Mouse (Mus musculus) right cerebral cortex, postnatal 4 days (tissue): ENCODE data around the gene Ankrd39.
A peak's percentile ranks its signal among the peaks of the same experiment; 100 is the strongest.

Experiments
- DNase-seq: peaks from one replicate; pipeline ENCODE4 v3.0.0-alpha.2; 2022

The Ankrd39 gene

DNA sequence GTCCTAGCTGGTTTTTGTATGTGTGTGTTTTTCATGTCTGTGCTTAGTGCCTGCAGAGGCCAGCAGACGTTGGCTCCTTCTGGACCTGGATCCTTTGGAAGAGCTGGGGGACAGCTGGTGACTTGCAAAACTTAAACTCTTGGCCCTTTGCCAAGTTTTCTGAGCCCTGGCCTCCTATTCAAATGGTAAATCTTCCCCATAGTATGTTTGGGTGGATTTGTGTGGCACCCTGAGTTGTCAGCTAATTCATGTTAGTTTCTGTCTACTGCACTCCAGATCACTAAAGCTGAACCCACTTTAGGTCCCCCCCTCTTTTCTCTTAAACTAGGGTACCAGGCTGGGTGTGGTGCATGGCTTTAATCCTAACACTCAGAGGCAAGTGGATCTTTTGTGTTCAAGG, 18.9 kb downstream of the Ankrd39 start:
- no peak for DNase-seq

DNA sequence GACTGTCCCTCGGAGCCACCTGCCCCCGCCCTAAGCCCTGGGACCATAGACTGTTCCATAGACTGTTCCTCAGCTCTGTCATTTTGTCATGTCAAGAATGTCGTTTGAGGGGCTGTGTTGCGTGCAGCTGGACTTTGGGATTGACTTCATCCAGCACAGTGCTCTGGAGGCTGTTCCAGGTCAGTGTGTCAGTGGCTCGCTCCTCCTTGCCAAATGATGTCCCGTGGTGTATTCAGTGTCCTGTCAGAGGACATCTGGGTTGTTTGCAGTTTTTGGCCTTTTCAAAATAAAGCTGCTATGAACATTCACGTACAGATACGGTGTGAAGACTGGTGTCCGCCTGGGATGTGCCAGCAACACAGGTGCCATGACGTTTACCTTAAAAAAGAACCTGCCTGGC, 20.3 kb downstream of the Ankrd39 start:
- DNase-seq: no peak

DNA sequence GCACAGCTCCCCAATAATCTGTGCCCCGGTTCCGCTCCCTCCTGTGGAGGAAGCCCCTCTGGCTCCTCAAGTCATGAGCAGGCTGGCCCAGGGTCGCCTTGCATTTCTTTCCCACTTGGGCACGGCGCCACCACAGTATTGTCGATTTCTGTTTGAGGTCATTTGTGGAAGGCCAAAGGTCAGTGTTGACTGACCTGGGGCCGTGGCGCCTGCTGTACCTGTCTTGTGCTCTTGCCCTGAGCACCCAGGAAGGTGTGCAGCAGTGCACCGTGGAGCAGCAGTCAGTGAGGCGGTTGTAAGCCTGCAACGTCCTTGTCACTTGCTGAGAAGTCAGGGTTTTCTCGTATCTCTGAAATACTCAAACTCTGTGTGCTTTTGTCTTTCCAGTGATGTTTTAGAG, 21.5 kb downstream of the Ankrd39 start:
- no peak for DNase-seq

DNA sequence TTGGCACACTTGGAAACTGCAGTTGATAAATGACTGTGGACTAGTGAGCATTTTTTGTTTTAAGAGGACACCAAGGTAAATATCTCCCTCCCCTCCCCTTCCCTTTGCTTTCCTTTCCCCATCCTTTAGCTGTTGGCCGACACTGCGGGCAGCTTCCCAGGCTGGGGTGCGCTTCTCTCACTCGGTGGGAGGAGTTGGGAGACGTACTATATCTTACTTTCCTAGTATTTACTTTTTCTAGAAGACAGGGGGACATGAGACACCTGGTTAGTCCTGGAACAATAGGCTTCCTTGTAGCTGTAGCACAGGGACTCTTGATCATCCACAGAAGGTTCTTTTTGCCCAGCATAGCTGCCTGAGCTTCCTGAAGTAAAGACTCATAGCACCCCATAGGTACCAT, 23.2 kb downstream of the Ankrd39 start:
- DNase-seq: no peak

DNA sequence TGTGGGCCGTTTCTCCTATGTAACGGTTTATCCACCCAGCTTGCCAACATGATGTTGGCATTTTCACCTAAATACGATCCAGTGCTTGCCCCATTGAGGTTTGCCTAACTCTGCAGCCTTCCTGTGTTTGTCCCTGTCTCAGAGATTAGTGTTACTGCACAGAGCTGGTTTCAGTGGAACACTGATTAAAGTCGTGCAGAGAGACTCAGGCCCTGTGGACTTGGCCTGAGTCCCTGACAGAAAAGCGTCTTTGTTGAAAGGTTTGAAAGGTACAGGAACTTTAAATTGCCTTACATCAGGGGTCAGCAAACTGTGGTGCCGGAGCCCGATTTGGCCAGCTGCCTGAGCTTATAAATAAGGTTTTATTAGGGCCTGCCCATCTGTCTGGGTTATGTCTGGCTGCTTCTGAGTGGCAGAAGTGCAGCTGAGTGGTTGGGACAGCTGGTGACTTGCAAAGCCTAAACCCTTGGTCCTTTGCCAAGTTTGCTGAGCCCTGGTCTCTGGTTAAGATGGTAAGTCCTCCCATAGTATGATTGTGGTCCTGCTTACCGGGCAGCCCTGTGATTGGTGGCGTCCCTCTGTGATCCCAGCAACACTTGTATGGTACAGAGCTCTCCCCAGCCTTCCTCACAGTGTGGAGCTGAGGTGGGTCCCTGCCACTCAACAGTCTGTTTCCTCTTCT, 23.8 kb downstream of the Ankrd39 start:
- DNase-seq: no peak

DNA sequence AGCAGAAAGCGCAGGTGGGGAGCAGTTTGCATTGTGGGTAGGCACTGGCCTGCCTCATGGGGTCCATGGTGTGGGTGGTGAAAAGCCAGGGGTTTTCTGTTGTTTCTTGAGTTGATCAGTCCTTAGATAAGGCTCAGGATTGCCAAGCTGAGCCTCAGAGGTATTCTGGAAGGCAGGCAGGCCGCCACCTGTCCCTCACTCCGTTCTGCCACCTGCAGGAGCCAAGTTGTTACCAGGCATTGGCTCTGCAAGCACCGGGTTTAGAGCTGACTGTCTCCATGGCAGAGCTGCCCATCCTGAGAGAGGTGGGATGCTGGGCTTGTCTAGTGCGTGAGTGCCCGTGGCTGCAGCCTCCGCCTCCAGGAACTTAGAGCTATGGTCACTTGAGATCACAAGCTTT, 25.0 kb downstream of the Ankrd39 start:
- DNase-seq: no peak

DNA sequence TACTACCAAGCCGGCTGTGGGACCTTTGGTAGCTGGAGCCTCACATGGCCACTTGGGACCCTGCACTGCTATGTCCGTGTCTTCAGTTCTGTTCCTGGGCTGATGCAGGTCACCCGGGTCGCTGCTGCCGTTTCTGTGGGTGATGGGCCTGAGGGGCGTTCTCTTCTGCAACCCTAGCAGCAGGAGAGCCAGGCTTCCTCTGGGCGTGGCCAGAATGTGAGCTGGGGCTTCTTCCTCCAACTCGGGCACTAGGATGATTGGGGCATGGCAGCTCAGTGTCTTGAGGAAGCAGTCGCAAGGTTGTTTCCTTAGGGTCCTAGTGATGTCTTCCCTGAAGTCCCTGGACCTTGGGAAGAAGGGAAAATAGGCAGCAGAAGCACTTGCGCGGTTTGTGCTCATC, 27.6 kb downstream of the Ankrd39 start:
- DNase-seq: no peak

DNA sequence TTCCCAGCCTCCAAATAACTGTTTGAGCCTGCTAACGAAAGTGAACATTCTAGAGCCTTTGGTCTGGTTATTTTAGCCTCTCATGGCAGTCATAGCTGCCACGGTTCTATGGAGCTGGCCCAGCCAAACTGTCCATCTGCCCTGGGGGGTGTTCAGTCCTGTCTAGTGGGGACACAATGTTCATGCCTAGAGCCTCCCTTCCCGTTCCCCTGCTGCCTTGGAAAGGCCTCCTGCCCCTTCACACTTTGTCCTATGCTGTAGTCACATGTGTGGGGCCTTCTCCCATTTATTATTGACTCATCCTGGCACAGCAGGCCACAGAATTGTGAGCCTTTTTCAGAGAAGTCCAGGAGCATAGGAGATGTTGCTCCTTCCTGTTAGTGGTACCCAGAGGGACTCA, 29.0 kb downstream of the Ankrd39 start:
- DNase-seq: no peak

DNA sequence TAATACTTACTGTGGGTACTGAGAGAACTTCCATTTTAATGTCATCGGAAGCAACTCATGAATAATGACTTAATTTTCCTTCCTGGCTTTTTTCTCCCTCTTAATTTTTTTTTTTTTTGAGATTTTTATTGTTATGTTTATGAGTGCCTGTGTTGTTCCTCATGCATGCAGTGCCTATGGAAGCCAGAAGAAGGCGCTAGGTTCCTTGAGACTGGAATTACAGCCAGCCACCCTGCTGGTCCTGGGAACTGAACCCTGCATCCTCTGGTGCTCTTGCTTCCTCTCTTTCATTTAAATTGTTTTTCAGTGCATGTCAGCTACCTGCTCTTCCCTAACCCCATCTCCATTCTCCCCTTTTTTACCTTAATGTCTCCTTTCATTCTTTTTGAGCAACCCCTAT, 33.5 kb downstream of the Ankrd39 start:
- DNase-seq: no peak

DNA sequence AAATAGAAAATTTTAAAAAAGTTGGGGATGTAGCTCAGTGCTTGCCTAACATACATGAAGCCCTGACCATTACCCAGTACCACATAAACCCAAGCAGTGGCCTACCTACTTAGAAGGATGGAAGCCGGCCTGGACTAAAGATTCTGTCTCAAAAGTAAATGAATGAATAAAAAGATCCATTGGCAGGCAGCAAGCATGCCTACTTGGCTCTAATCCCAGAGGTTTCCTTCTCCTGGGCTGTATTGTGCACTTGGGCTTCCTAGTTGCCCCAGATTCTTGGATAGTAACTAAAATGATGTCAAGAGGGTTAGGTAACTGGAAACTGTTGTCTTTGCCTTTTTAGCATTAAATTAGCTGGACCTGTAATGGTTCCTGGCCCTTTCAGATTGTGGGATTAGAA, 33.9 kb downstream of the Ankrd39 start:
- DNase-seq: no peak

DNA sequence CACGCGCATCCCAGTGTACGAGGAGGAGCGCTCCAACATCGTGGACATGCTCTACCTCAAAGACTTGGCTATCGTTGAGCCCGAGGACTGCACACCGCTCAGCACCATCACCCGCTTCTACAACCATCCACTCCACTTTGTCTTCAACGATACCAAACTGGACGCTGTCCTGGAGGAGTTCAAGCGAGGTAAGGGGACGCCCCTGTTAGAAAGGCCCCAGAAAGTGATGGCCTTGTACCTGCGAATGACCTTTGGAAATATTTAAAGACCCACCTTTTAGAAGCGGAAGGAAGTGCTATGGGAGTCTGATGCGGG, 34.3 kb downstream of the Ankrd39 start:
- DNase-seq: no peak

DNA sequence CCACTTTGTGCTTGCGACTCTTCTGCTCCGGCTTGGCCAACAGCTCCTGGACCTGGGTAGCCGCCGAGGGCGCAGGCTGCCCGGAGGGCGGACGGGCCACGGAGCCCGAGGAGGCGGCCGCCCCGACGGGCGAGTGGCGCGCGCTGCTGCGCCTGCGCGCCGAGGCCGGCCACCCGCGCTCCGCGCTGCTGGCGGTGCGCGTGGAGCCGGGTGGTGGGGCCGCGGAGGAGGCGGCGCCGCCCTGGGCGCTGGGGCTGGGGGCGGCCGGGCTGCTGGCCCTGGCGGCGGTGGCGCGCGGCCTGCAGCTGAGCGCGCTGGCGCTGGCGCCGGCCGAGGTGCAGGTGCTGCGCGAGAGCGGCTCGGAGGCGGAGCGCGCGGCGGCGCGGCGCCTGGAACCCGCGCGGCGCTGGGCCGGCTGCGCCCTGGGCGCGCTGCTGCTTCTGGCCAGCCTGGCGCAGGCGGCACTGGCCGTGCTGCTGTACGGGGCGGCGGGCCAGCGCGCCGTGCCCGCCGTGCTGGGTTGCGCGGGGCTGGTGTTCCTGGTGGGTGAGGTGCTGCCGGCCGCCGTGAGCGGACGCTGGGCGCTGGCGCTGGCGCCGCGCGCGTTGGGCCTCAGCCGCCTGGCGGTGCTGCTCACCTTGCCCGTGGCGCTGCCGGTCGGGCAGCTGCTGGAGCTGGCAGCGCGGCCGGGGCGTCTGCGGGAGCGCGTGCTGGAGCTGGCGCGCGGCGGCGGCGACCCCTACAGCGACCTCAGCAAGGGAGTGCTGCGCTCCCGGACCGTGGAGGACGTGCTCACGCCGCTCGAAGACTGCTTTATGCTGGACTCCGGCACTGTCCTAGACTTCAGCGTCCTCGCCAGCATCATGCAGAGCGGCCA, 34.9 kb downstream of the Ankrd39 start:
- peak; percentile 50 for DNase-seq

DNA sequence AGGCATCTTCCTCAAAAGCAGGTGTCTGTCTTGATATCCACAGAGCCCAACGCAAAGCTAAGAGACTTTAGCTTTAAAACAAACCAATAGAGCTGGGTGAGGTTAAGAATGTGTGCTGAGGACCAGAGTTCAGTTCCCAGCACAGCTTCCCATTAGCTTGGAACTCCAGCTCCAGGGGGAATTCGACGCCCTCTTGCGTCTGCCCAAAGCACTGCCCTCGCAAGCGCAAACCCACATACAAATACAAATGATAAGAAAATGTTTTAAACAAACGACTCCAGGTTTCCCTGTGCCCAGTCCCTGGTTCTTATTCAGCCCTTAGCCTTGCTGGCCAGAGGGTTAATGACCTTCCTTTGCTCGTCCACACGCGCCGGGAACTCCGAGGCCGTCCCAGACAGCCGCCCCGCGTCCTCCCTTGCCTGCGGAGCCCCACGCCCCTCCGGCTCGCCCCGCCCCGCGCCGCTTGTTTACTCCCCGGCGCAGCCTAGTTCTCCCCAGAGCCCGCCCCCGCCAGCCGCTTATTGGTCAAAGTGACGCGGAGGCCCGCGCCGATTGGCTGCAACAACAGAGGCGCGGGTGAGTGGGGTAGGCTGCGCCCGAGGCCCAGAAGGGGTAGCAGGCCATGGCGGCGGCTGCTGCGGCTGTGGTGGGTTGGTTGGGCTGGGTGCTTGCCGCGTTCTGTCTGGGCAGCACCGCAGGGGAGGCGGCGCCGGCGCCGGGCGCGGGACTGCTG, 35.8 kb downstream of the Ankrd39 start, which contains the start of gene Cnnm3:
Gene Cnnm3 (plus strand): TSS at position 579 of the 733 bp plus-strand sequence.
- peak; percentile 100 for DNase-seq

DNA sequence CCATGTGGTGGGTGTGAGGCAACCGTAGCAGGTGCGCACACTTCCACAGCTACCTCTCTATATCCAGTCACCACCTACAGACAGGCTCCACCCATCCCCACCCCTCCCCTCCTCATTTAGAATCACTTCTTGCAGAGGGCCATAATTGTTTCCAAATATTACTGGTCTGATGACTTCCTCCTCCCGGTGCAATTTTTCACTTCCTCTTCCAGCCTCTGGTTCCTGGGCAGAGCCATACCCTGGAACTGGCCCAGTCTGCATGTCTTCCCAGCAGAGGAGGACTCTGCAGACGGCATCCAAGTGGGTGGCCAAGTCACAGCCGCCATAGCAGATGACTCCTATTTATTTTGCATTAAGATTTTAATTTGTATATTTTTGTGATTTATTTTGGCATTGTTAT, 39.0 kb downstream of the Ankrd39 start:
- DNase-seq: no peak

DNA sequence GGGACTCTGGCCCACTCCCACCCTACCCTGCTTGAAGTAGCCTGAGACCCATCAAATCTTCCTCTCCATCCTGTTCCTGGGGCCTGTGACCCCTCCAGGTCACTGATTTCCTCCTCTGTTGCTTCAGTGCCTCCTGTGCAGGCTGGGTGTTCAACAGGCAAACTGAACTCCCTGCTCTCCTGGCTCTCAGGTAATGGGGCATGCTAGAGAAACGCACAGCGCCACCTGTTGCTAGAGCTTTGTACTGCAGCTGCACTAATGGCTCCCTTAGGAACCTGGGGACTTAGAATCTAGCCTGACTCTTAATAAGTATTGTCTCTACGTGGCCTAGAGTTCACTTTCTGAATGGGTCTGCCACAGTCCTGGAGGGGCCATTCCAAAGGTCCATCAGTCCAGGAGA, 46.0 kb downstream of the Ankrd39 start:
- peak; percentile 85 for DNase-seq

DNA sequence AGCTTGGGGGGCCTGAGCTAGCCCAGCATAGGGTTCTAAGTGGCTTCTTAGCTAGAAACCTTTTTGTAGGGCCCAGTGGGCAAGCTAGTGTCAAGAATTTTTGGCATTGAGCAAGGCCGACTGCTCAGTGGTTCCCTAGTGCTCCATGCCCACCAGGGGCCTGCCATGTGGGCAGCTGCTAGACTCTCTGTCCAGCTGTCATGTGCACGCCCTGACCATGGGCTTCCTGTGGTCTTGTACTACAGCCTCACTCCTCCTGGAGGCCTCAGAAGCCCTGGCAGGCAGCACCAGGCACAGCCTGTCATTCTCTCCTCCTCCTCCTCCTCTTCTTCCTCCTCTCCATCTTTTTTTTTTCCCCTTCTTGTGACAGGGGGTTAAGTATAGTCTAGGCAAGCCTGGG, 49.9 kb downstream of the Ankrd39 start:
- no peak for DNase-seq

DNA sequence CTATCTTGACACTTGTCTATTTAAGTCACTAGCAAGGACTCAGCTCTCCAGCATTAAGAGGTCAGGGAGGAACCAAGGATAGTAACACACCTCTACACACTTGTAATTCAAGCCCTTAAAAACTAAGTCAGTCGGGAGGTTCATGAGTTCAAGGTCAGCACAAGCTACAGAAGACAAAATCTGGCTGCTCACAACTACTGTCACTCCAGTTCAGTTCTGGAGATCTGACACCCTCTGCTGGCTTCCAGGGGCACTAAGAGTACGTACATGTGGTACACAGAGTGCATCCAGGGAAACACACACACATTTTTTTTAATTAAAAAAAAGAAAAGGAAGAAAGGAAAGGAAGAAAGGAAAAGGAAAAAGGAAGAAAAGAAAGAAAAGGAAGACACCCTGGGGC, 50.5 kb downstream of the Ankrd39 start:
- no peak for DNase-seq

DNA sequence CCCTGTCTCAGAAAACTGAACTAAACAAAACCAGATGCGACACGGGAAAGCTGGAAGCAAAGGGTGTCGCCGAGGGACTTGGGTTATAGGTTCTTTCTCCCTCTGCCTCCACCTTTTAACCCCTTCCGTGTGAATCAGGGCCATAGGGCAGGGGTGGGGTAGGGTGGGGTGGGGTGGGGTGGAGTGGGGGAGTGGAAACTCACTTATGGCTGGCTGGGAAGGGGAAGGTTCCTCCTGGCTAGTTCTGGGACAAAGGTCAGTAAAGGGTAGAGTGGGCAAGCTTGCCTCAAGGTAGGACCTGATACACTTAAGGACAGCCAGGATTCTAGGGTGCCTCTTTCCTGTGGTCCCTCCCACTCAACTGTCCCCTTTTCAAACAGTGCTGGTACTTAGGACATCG, 53.9 kb downstream of the Ankrd39 start:
- no peak for DNase-seq

DNA sequence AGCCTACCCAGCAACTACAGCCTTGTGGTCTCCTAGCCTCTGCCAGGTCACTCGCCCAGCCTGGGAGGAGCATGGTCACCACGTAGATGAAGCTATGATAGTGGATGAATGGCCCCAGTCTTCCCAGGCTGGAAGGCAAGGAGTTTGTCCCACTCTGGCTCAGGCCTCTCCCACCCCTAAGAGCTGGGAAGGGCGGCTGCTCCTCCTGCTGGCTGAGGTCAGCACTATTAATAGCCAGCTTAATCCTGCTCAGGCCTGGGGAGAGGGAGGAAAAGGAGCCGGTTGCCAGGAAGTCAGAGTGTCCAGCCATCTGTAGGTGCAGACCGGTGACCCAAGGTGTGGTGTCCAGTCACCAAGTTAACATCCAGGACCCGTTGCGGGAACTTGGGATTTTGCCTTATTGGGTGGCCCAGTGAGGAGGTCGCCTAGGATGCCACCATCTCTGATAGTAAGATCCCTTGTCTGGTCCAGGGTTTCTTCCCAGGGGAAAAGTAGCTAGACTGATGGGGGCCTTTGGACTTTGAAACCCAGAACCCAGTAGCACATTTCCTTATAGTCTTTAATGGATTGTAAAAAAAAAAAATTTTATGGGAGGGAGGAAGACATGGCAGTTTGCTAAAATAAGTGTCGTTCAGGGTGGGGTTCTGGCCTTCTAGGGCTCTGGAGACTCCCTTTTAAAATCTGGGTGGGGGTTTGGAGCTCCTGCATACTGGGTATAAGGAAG, 54.7 kb downstream of the Ankrd39 start:
- no peak for DNase-seq

DNA sequence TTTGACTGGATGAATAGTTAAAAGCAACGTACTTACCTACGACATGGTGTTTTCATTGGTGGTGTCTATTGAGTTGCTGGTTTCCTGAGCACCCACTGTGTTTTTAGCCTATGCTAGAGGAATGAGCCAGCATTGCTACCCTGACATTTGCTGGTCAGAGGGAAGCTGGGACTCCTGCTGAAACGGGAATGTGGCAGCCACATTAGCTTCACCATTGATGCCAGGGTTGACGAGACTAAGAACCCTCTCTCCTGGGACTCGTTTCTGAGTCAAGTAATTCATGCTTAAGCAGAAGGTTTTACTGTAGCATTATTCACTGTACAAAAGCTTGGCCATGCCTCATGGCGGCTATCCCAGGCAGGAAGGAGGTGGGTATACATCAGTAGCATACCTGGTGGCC, 57.6 kb downstream of the Ankrd39 start:
- DNase-seq: no peak
